Mouse (Mus musculus): ENCODE data around the gene Maz.

Maz gene

GRCm38 (mm10) chr7:127004122-127004875 is 22.5 kb downstream of the Maz start:
- DNase-seq = no peak

GRCm38 (mm10) chr7:127003620-127004019 is 23.2 kb downstream of the Maz start:
- DNase-seq = no peak

GRCm38 (mm10) chr7:126999568-126999967 is 27.3 kb downstream of the Maz start:
- DNase-seq = no peak

GRCm38 (mm10) chr7:126996449-126996848 is 30.4 kb downstream of the Maz start:
- no peak for DNase-seq

GRCm38 (mm10) chr7:126988816-126989215 is 38.0 kb downstream of the Maz start:
- no peak for DNase-seq

- DNase-seq = peak; percentile 48
Observed at GRCm38 (mm10) chr7:126986319-126986718, 40.5 kb downstream of the Maz start.

GRCm38 (mm10) chr7:126984667-126985444 is 42.0 kb downstream of the Maz start:
- no peak for DNase-seq

GRCm38 (mm10) chr7:126983113-126983512 is 43.7 kb downstream of the Maz start:
- DNase-seq = no peak

- DNase-seq = no peak
Observed at GRCm38 (mm10) chr7:126982054-126982453, 44.8 kb downstream of the Maz start.

- no peak for DNase-seq
Observed at GRCm38 (mm10) chr7:126981601-126982000, 45.2 kb downstream of the Maz start.

- DNase-seq = no peak
Observed at GRCm38 (mm10) chr7:126978841-126979240, 48.0 kb downstream of the Maz start.

GRCm38 (mm10) chr7:126976878-126977459 is 49.9 kb downstream of the Maz start:
- peak; percentile 15 for DNase-seq

- DNase-seq = peak; percentile 98
Observed at GRCm38 (mm10) chr7:126975950-126976866, 50.6 kb downstream of the Maz start, which contains the start of gene Cdiptos. TSS of gene Cdiptos (minus strand) at chr7:126976098.

- no peak for DNase-seq
Observed at GRCm38 (mm10) chr7:126975893-126975949, 51.1 kb downstream of the Maz start, which contains the start of gene Cdipt. TSS of gene Cdipt (plus strand) at chr7:126975914.

- DNase-seq = no peak
Observed at GRCm38 (mm10) chr7:126975493-126975892, 51.3 kb downstream of the Maz start.
